Mouse (Mus musculus): Measurements from ENCODE around the gene Gm21477. TPM values are rescaled to one million over a fixed set of nuclear protein-coding genes. Genes with fewer than 3 reads are reported as not detected.
"Not testable (repeated sequence)": the region's sequence is repeated elsewhere in the genome, so short reads cannot be mapped to it uniquely, and the experiment has no call there.

The Gm21477 gene
- polyA plus RNA-seq (2015; fragmentation: Nextera tagmentation; extraction: Ambion mirVana) = not detected in 2 replicates

- not testable (repeated sequence) for H3K4me3 ChIP-seq; H3K9me3 ChIP-seq; H3K4me2 ChIP-seq (replicated peaks); H3K27ac ChIP-seq; H3K4me1 ChIP-seq; ATAC-seq (ENCODE audit: low FRiP score, low read depth); H3K27me3 ChIP-seq; H3K36me3 ChIP-seq; H3K9ac ChIP-seq
- no CpG with 5 or more reads among the region's 6 CpGs for WGBS
Measured at GRCm38 (mm10) chrY:87116521-87116920, at the start of gene Gm21477. Gm21477 (plus strand) TSS chrY:87116821.

Data from limb, embryonic 13.5 days (tissue).